Mouse (Mus musculus): Measurements from ENCODE around the gene Fcer1g.

- no peak for TF ChIP-seq CTCF (IDR thresholded peaks at IDR 0.05; ENCODE audit: borderline replicate concordance, extremely low read depth, insufficient read depth, insufficient read length)
- TF ChIP-seq POLR2A (IDR thresholded peaks at IDR 0.05; ENCODE audit: borderline replicate concordance, extremely low read depth, insufficient read depth, insufficient read length, poor library complexity, severe bottlenecking), result no peak
Measured at GRCm38 (mm10) chr1:171265971-171266744, 32.0 kb upstream of the Fcer1g start.
